Mouse (Mus musculus) heart, postnatal 4 days (tissue): ENCODE measurements around the gene Ndufv3. TPM values are rescaled to one million over a fixed set of nuclear protein-coding genes. Genes with fewer than 3 reads are reported as not detected.

Experiments used
- DNase-seq: peaks from one replicate; pipeline ENCODE4 v3.0.0; 2021
- total RNA-seq, 2 experiments: library from RNA; stranded (reverse); gene quantifications; 2 replicates each; pipeline ENCODE4 v1.2.3; 2021

Ndufv3 gene
- 100 to 1,000 TPM; 873 to 920 TPM for total RNA-seq

- peak; percentile 99 for DNase-seq
These were observed at the start of gene Ndufv3, which contains the start of gene Wdr4 for GRCm38 (mm10) chr17:31519946-31520838. Gene Ndufv3 (plus strand): TSS chr17:31520115. Gene Wdr4 (minus strand): TSS chr17:31519980.

DNA sequence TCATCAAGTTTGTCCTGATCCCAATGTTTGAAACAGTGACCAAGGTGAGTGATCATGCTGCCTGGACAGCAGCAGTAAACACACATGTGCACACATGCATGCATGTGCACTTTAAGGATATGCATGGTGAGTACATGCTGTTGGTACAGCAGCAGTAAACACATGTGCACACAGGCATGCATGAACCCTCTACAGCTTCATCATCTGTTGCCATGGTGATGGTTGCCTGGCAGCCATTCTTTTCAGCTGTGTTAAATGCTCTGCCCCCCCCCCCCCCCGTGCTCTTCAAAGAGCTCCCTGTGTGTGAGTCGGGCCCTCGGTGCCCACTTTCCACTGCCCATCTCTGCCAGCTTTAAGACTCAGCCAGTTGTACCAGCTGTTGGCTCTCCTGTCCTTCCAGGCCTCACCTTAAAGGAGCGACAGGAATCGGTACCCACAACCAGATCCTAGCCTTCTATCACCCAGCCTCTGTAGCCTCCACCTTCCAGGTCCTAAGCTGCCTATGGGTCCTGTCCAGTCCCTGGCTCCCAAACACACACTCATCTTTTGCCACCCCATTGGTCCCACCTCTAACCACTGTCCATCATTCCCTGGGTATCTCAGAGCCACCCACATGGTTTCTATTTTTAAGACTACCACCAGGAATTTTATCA is 49.0 kb upstream of the Ndufv3 start:
- DNase-seq: no peak

DNA sequence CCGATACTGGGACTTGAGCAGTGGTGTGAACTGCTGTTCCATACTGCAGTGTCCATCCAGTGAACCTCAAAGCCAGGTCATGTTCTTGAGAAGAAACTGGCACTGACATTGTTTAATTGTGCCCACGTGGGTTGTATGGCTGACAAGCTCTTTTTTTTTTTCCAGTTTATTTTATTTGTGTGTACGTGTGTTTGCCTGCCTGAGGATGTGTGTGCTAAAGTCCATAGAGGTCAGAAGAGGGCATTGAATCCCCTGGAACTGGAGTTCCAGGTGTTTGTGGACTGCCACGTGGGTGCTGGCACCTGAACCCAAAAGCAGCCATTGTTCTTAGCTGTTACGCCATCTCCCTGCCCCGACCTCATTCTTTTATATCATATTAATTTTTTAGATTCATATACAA is 45.5 kb upstream of the Ndufv3 start:
- no peak for DNase-seq

DNA sequence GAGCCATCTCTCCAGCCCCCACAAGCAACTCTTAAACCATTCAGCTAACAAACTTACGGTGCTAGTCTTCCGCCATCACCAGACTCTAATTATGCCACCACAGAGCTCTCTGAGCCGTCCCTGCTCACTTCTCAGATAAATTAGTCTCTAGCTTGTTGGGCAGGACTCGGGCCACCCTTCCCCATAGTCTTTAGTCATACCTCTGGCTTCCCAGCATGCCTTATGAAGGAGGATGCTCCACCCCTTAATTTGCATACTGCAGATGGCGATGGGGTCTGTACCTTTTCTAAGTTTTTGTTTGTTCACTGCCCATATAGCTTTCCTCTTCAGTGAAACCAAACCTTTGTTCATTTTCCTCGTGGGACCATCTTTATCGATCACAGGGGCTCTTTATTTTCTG is 41.3 kb upstream of the Ndufv3 start:
- no peak for DNase-seq

GRCm38 (mm10) chr17:31479108-31479844 is 40.6 kb upstream of the Ndufv3 start:
- DNase-seq: no peak

GRCm38 (mm10) chr17:31486616-31487198 is 33.2 kb upstream of the Ndufv3 start:
- no peak for DNase-seq

- no peak for DNase-seq
These were observed 32.4 kb upstream of the Ndufv3 start for GRCm38 (mm10) chr17:31487433-31488060.

DNA sequence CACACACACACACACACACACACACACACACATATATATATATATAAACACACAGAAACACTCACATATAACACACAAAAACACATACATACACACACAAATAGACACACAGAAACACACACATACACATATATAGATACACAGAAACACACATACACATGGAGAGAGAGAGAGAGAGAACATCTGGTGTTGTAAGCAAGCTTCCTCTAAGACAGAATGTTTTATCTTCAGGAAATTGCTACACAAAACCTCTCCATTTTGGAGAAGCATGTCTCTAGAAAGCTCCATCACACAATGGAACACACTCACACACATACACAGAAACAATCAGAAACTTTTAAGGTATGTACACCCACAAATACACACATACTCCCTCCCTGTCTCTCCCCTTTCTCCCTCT is 28.6 kb upstream of the Ndufv3 start:
- no peak for DNase-seq

- DNase-seq: peak; percentile 85
These were observed 27.5 kb upstream of the Ndufv3 start for GRCm38 (mm10) chr17:31492416-31492815.

DNA sequence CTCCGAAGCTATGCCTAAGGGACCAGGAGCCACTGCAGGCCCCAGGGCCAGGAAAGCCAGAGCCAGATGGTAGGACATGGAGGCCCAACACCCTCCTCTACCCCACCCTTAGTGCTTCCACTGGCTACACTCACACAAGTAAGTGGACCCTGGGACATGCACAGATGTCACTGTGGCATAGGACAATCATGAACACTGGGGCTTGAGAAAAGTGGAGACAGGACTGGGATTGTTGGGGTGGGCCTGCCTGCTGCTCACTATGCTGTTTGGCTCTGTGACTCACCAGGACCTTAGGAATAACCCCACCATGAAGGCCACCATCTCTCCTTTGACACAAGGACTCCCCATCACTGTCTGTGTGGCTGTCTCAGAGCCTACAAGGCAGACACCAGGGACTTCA is 24.9 kb upstream of the Ndufv3 start:
- no peak for DNase-seq

DNA sequence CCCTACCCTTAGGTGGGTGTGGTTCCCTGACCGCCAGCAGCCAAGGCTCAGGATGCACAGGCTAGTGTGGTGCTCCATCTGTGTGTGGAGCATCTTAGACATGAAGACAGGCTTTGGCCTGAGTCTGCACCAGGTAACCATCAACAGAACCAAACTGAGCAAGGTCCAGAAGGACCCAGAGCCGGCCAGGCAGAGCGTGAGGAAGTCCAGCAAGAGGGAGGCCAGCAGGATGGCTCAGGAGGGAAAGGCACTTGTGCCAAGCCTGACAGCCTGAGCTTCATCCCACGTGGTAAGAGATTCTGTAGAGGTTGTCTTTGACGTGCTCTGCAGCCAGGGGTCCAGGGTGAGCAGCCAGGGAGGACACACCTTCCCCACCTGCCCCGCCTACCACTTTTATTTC is 22.2 kb upstream of the Ndufv3 start:
- no peak for DNase-seq

DNA sequence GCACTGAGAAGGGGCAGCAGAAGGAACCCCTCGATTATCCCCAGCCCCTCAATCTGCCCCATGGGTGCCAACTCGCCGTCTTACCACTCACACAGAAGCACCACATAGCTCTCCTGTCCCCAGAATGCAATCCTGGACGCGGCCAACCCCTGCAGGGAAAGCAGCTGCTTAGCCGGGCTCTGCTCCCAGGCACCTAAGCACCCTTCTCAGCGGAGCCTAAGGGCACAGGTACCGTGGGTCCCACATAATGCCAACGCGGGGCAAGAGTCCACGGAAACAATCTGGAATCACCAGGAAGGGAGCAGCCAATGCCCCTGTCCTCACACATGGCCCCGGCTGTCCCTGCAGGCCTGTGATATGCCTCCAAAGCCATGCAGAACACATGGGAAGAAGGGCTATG is 20.2 kb upstream of the Ndufv3 start:
- no peak for DNase-seq

DNA sequence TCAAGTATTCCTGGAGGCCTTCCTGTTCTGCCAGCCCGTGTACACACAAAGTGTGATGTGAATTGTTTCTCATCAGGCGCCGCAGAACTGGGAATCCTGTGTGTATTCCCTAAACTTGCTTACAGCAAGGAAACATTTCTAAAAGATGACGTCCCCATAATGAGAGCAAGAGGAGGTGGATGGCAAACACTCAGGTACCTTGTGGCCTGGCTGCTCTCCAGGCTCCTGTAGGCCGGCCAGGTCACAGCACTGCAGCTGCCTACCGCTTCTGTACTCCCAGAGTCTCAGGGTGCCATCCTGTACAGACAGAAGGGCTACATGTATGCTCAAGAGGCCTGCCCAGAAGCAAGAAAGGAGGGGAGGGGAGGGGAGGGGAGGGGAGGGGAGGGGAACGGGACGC is 19.5 kb upstream of the Ndufv3 start:
- no peak for DNase-seq

GRCm38 (mm10) chr17:31500908-31501307 is 19.0 kb upstream of the Ndufv3 start:
- no peak for DNase-seq

GRCm38 (mm10) chr17:31502261-31502927 is 17.5 kb upstream of the Ndufv3 start:
- DNase-seq: no peak

GRCm38 (mm10) chr17:31503337-31503736 is 16.6 kb upstream of the Ndufv3 start:
- DNase-seq: no peak

DNA sequence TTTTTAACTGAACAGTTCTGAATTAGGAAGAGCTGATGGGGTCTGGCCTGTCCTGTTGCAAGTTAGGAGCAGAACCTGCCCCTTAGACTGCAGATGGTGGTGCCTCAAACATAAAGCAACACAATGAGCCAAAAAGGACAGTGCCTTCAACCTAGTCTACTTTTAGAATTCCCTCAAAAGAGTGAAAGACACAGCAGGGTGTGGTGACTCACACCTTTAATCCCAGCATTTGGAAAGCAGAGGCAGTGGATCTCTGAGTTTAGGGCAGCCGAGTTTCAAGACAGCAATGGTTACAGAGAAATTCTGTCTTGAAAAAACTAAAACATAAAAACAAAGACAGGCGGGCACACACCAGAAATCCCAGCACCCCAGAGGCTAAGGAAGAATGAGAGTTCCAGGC is 16.0 kb upstream of the Ndufv3 start:
- DNase-seq: no peak

DNA sequence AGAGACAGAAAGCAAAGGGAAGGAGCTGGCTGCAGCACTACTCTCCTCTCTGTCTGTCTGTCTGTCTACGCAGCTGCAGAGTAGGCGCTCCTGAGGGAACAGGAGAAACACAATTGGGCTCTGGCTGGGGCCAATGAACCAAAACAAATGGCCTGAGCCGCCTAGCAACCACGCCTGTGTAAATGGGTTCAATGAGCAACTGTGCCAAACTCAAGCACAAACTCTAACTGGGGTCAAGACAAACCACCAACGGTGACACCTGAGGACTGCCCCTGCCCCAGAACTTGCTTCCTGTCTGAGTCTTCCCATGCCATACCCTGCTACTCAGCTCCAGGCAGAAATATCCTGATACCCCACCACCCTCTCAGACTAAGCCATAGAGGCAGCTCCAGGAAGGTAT is 14.9 kb upstream of the Ndufv3 start:
- no peak for DNase-seq

- no peak for DNase-seq
These were observed 13.6 kb upstream of the Ndufv3 start for GRCm38 (mm10) chr17:31506282-31506681.

DNA sequence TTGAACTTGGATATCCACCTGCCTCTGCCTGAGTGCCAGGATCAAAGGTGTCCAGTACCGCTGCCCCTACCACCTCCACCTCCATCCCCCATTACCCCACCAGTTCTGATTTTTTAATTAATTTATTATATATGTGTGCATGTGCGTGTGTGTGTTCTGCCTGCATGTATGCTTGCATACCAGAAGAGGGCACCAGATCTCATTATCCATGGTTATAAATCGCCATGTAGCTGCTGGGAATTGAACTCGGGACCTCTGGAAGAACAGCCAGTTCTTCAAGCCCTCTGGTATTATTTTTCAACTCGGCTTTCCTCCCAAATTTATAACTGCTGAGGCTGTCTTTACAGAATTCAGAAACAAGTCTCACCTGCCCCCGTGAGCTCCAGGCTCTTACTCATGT is 9.0 kb upstream of the Ndufv3 start:
- DNase-seq: no peak

- peak; percentile 85 for DNase-seq
These were observed 8.0 kb upstream of the Ndufv3 start for GRCm38 (mm10) chr17:31511792-31512495.
